Mouse (Mus musculus) ES-E14 (cell line): ENCODE data around the gene Pdcd2l. TPM values are rescaled to one million over a fixed set of nuclear protein-coding genes. Genes with fewer than 3 reads are reported as not detected.

Experiments
- DNase-seq: peaks from one replicate; pipeline ENCODE4 v3.0.0-alpha.2; 2013; ENCODE audit warnings: low read depth, low spot score
- H3K27ac ChIP-seq: 2 replicates; pipeline ENCODE4 v1.5.1; 2012; ENCODE audit warnings: low read depth, mild to moderate bottlenecking, low read length, moderate library complexity, mixed read lengths; ENCODE audit not compliant: poor library complexity, insufficient read depth, severe bottlenecking
- H3K36me3 ChIP-seq: 2 replicates; pipeline ENCODE4 v1.6.1; 2012; ENCODE audit warnings: mild to moderate bottlenecking, low read length, moderate library complexity, mixed read lengths; ENCODE audit not compliant: control insufficient read depth, poor library complexity, insufficient read depth, severe bottlenecking
- H3K4me1 ChIP-seq, 2 experiments: fragments of 150-350 bp in 1 of 2; sonication (generic) in 1 of 2; 2 replicates each; pipeline ENCODE4 v1.6.1; 2012; ENCODE audit warnings: low read length in 2 of 2, mild to moderate bottlenecking in 1 of 2, mixed read lengths in 1 of 2; ENCODE audit not compliant: control insufficient read depth in 2 of 2, insufficient read depth in 2 of 2, poor library complexity in 1 of 2
- H3K4me3 ChIP-seq, 2 experiments: fragments of 150-350 bp in 1 of 2; sonication (generic) in 1 of 2; 2 replicates each; pipeline ENCODE4 v1.5.1; 2012; ENCODE audit warnings: low read length in 2 of 2, low read depth in 1 of 2, mild to moderate bottlenecking in 1 of 2, mixed read lengths in 1 of 2; ENCODE audit not compliant: insufficient read depth in 1 of 2, poor library complexity in 1 of 2, severe bottlenecking in 1 of 2
- H3K9ac ChIP-seq: 2 replicates; pipeline ENCODE4 v1.6.1; 2012; ENCODE audit warnings: low read depth, mild to moderate bottlenecking, low read length, mixed read lengths; ENCODE audit not compliant: poor library complexity, insufficient read depth, severe bottlenecking
- H3K9me3 ChIP-seq: fragments of 150-350 bp; sonication (generic); 2 replicates; pipeline ENCODE4 v1.6.1; 2012; ENCODE audit warnings: low read depth, mild to moderate bottlenecking, low read length; ENCODE audit not compliant: control insufficient read depth, insufficient read depth
- CHD2 ChIP-seq: IDR thresholded peaks from 2 replicates; pipeline ENCODE4 v1.6.1; 2014; ENCODE audit warnings: mild to moderate bottlenecking, low read depth, low read length, inconsistent platforms
- HCFC1 ChIP-seq: IDR thresholded peaks from 2 replicates; pipeline ENCODE4 v1.6.1; 2012; ENCODE audit warnings: low read length, inconsistent platforms, borderline replicate concordance; ENCODE audit not compliant: insufficient read depth
- MAFK ChIP-seq: IDR thresholded peaks from 2 replicates; pipeline ENCODE4 v1.6.1; 2014; ENCODE audit warnings: mild to moderate bottlenecking, low read depth, low read length, inconsistent platforms; ENCODE audit not compliant: insufficient read depth
- ZC3H11A ChIP-seq: IDR thresholded peaks from 2 replicates; pipeline ENCODE4 v1.6.1; 2012; ENCODE audit warnings: low read depth, mild to moderate bottlenecking, inconsistent platforms, low read length, borderline replicate concordance
- ZNF384 ChIP-seq: IDR thresholded peaks from 2 replicates; pipeline ENCODE4 v1.6.1; 2012; ENCODE audit warnings: low read depth, low read length, inconsistent platforms
- in situ Hi-C, 2 experiments: fragments of 600-800 bp; cut with MboI; formaldehyde crosslinking; loops; one replicate each; pipeline ENCODE4 v1.15.1; 2025; ENCODE audit warnings: low sequenced_read_pairs in 2 of 2, inconsistent platforms in 1 of 2; ENCODE audit not compliant: unreplicated experiment in 2 of 2
- total RNA-seq: library from RNA; depleted of rRNA; stranded (reverse); fragments of 300-350 nt; gene quantifications from 2 replicates; pipeline ENCODE4 v1.2.3, GENCODE M21; 2012; rRNA removed

The Pdcd2l gene
- 57.7 and 69.2 TPM in 2 replicates for total RNA-seq

DNA sequence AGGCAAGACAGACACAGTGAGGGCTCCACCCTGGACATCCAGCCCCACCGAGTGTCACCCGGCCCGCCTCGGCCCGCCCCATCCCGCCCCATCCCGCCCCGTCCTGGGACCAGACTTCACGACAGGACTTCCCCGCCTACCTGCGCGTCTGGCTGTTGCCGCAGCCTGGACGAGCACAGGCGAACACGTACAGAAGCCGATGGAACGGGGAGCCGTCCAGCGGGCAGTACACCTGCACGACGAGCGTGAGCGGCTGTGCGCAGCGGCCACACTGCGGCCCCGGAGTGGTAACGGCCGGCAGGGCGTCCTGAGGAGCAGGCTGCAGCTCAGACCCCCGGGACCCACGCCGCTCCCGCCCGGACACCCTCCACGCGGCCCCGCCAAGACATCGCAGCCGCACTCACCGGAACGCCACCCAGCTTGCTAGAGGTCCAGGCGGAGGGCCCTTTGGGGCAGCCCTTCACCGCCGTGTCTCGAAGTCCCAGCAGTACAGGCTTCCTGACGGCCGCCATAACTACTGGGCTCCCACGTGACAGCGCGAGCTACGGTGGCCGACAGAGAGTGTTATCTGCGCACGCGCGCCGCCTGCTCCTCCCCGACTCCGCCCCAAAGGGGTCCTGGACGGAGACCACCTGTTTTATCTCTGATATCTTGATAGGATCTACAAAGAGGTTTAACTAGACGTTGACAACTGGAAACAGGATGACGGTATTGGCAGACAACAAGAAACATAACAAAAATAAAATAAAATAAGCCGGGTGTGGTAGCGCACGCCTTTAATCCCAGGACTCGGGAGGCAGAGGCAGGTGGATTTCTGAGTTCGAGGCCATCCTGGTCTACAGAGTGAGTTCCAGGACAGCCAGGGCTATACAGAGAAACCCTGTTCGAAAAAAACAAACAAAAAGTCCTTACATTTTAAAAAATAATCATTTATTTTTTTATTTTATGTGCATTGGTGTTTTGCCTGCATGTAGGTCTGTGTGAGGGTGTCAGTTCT lies at the start of gene Pdcd2l:
Pdcd2l (minus strand) TSS at position 530 of the 997 bp plus-strand sequence.
- H3K27ac ChIP-seq, result peak within 1 kb of the TSS; percentile 85
- in situ Hi-C loops, result no loop called here
- peak; percentile 77 for DNase-seq

DNA sequence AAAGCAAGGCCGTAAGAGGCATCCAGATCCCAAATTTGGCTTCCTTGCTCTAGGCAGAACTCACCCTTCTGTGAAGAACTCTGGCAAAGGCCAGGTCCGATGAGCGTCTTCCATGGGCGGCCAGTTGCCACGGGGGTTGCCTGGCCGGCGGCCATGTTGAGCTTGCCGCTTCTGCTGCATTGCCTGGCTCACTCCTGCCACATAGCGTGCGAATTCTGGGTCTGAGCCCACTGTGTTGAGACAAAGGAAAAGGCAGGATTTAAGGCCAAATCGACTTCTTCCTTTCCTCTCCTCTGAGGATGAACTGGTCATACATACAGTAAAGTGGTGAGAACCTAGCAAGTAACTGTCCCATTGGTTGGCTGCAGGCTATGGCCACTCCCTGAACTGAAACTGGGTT lies 45.7 kb upstream of the Pdcd2l start:
- TF ChIP-seq HCFC1, result no peak
- no peak for TF ChIP-seq MAFK
- TF ChIP-seq ZNF384, result no peak
- no peak for TF ChIP-seq ZC3H11A
- in situ Hi-C loops, result no loop called here
- peaks cover 29% of the 10 kb centered on the region for H3K36me3 ChIP-seq
- H3K9me3 ChIP-seq, result no peaks in the 10 kb centered on the region
- DNase-seq, result no peak
- no peak overlapping the region for H3K27ac ChIP-seq
- H3K4me3 ChIP-seq, result peak overlapping the region; percentile 40 to 42
- peak overlapping the region; percentile 74 for H3K9ac ChIP-seq
- peaks cover 0 to 3% of the 10 kb centered on the region in 2 experiments; a peak in 1 of 4 replicates for H3K4me1 ChIP-seq

More for the DNA sequence above, at the start of gene Pdcd2l:
- Histone ChIP-seq H3K4me3 (peak within 1 kb of the TSS; percentile 87 to 98), H3K9ac (peak within 1 kb of the TSS; percentile 100), H3K4me1 (peaks cover 0 to 2% of the 10 kb centered on the region in 2 experiments; a peak in 1 of 4 replicates), H3K9me3 (no peaks in the 10 kb centered on the region), H3K36me3 (peaks cover 20% of the 10 kb centered on the region)
- TF ChIP-seq CHD2, result no peak
- no peak for TF ChIP-seq ZNF384
- TF ChIP-seq HCFC1, result peak; percentile 72
- no peak for TF ChIP-seq MAFK
- no peak for TF ChIP-seq ZC3H11A

DNA sequence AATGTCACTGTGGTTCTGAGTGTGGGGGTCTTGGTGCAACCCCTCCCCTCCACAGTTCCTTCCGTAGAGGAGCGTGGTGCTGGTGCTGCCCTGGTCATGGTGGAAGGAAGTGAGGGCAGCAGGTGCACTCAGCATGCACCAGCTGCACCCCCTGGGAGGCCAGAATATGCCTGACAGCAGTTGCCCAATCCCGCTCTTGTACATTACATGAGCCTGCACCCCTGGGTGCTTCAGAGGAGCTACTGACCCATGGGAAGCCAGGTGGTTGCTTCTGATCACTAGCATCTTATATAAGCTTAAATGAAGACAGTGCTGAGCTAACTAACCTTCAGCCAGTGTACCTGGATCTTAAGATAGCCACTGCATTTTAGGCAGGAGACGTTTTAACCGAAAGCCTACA lies 41.6 kb upstream of the Pdcd2l start:
- no peak overlapping the region for H3K27ac ChIP-seq
- TF ChIP-seq CHD2 (no peak), HCFC1 (no peak), MAFK (no peak), ZC3H11A (no peak), ZNF384 (no peak)
- no peak overlapping the region for H3K9ac ChIP-seq
- no peak for DNase-seq
- peaks cover 28% of the 10 kb centered on the region for H3K36me3 ChIP-seq
- peaks cover 0 to 3% of the 10 kb centered on the region in 2 experiments; a peak in 1 of 4 replicates for H3K4me1 ChIP-seq
- in situ Hi-C loops, result no loop called here
- H3K4me3 ChIP-seq, result no peak overlapping the region
- H3K9me3 ChIP-seq, result no peaks in the 10 kb centered on the region

DNA sequence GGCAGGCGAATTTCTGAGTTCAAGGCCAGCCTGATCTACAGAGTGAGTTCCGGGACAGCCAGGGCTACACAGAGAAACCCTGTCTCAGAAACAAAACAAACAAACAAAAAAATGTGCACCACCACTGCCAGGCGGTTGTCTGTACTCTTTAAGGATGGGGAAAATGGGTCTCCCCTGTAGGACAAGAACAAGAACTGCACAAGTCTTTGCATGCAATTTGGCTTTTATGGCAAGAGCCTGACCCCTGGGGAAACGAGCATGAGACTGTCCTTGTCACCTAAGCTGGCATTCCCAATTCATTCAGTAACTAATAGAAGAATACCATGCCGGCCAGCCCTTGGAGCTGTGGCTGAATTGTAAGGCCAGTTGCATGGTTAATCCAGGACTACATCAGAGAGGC lies 39.1 kb upstream of the Pdcd2l start:
- no peak for TF ChIP-seq MAFK
- no peak for TF ChIP-seq ZC3H11A
- TF ChIP-seq HCFC1, result no peak
- no peak for TF ChIP-seq CHD2
- no peak for TF ChIP-seq ZNF384
- Histone ChIP-seq H3K9me3 (no peaks in the 10 kb centered on the region), H3K9ac (no peak overlapping the region), H3K27ac (no peak overlapping the region), H3K36me3 (peaks cover 20% of the 10 kb centered on the region), H3K4me3 (no peak overlapping the region), H3K4me1 (0 out of 4 replicates have a peak, but pooled peaks cover 0 to 2% of the 10 kb centered on the region in 2 experiments)
- DNase-seq, result no peak
- in situ Hi-C loops, result no loop called here
